In the genomic region with DNA sequence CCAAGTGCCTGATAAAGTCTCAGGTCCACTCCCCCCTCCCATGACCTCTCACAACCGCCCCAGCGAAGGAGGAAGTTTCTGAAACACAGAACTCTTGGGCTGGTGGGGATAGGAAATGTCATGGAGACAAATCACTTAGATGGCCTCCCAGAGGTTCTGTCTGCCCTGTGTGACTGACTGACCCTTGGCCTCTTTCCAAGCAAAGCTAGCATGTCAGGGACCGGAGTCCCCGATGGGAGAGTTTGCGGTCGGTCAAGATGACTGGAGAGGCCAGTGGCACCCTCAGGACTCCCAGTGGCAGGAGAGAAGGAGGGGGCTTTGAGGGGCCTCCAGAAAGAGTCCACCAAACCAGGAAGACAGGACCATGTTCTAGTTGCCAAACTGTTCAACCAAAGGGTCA, we compare ENCODE assay signal across 9 mouse cellular contexts. TPM values are rescaled to one million over a fixed set of nuclear protein-coding genes. Genes with fewer than 3 reads are reported as not detected.
DNase-seq lines count a peak whose midpoint lies in the region; ATAC-seq and TF ChIP-seq lines count a peak whose summit lies in the region.
"Had no signal": no experiment of that assay in that cellular context is flagged by ENCODE, and none has a peak within 500 bp of the region (broad histone marks: within the 10 kb centered on the region; RNA-seq: fewer than 3 reads in every experiment).

No protein-coding gene starts in this region.

- H3K4me3 ChIP-seq in lung, embryonic 15.5 days, result peak overlapping the region; percentile 63
- H3K4me3 ChIP-seq in hindbrain, embryonic 10.5 days, result peak overlapping the region; percentile 91
- H3K4me3 ChIP-seq in limb, embryonic 14.5 days (replicated peaks; ENCODE audit: low read length), result peak overlapping the region; percentile 67
- H3K4me3 ChIP-seq in stomach, embryonic 16.5 days (replicated peaks; ENCODE audit: low read length), result peak overlapping the region; percentile 58
- H3K4me3 ChIP-seq in thymus, adult 2 months (ENCODE audit: control insufficient read depth, insufficient read depth, low read length), result no peak overlapping the region

- no peak for TF ChIP-seq POLR2A in limb, embryonic 14.5 days (IDR thresholded peaks at IDR 0.05; ENCODE audit: borderline replicate concordance, extremely low read depth, insufficient read depth, insufficient read length)
- no peak for TF ChIP-seq POLR2A in thymus, adult 2 months (IDR thresholded peaks at IDR 0.05; ENCODE audit: control insufficient read depth, extremely low read depth, insufficient read depth, low read length, poor library complexity)

- no peak for TF ChIP-seq CTCF in thymus, adult 2 months (IDR thresholded peaks at IDR 0.05; ENCODE audit: borderline replicate concordance, control insufficient read depth, extremely low read depth, insufficient read depth, low read length, poor library complexity)

- H3K36me3 ChIP-seq in lung, embryonic 15.5 days, result peaks cover 19% of the 10 kb centered on the region
- peaks cover 55% of the 10 kb centered on the region for H3K36me3 ChIP-seq in hindbrain, embryonic 10.5 days
- H3K36me3 ChIP-seq in limb, embryonic 14.5 days (ENCODE audit: control insufficient read depth, insufficient read depth, low read length), result peaks cover 43% of the 10 kb centered on the region
- H3K36me3 ChIP-seq in stomach, embryonic 16.5 days (ENCODE audit: control insufficient read depth, insufficient read depth, low read length), result no peaks in the 10 kb centered on the region
- H3K36me3 ChIP-seq in thymus, adult 2 months (ENCODE audit: control insufficient read depth, insufficient read depth, low read length), result peaks cover 22% of the 10 kb centered on the region

- DNase-seq in lung, postnatal 10 days, result no peak
- DNase-seq in hindbrain, embryonic 10.5 days (ENCODE audit: low spot score), result no peak
- DNase-seq in limb, embryonic 14.5 days (ENCODE audit: low spot score), result no peak
- no peak for DNase-seq in ovary, postnatal 14 days (ENCODE audit: low spot score)
- no peak for DNase-seq in thymus, adult 2 months
- no peak for DNase-seq in thymus, postnatal 25 days
- DNase-seq: gastrocnemius, postnatal 14 days had no signal

- H3K9me3 ChIP-seq in lung, embryonic 15.5 days, result no peaks in the 10 kb centered on the region
- no peaks in the 10 kb centered on the region for H3K9me3 ChIP-seq in hindbrain, embryonic 10.5 days
- no peaks in the 10 kb centered on the region for H3K9me3 ChIP-seq in limb, embryonic 14.5 days (ENCODE audit: control insufficient read depth, low read length)
- no peaks in the 10 kb centered on the region for H3K9me3 ChIP-seq in stomach, embryonic 16.5 days (replicated peaks; ENCODE audit: control insufficient read depth, low read length)

- H3K27me3 ChIP-seq in lung, embryonic 15.5 days, result no peaks in the 10 kb centered on the region; the same call in 1 of the 2 replicates
- H3K27me3 ChIP-seq in hindbrain, embryonic 10.5 days (ENCODE audit: insufficient read depth, poor library complexity, severe bottlenecking), result peaks cover 15% of the 10 kb centered on the region
- H3K27me3 ChIP-seq in limb, embryonic 14.5 days (ENCODE audit: control insufficient read depth, insufficient read depth, low read length), result no peaks in the 10 kb centered on the region
- H3K27me3 ChIP-seq in stomach, embryonic 16.5 days (ENCODE audit: control insufficient read depth, insufficient read depth, low read length), result no peaks in the 10 kb centered on the region
- peaks cover 4% of the 10 kb centered on the region; the same call in 1 of the 2 replicates for H3K27me3 ChIP-seq in thymus, adult 2 months (ENCODE audit: control insufficient read depth, insufficient read depth, low read length)

- H3K27ac ChIP-seq in lung, embryonic 15.5 days, result no peak overlapping the region
- H3K27ac ChIP-seq in hindbrain, embryonic 10.5 days, result peak overlapping the region; percentile 98
- H3K27ac ChIP-seq in limb, embryonic 14.5 days (replicated peaks; ENCODE audit: low read depth, low read length), result no peak overlapping the region
- H3K27ac ChIP-seq in stomach, embryonic 16.5 days (ENCODE audit: low read length), result no peak overlapping the region
- no peak overlapping the region for H3K27ac ChIP-seq in thymus, adult 2 months (ENCODE audit: control insufficient read depth, insufficient read depth, low read length)

- peak overlapping the region; percentile 99 for H3K4me2 ChIP-seq in lung, embryonic 15.5 days
- peak overlapping the region; percentile 90 for H3K4me2 ChIP-seq in limb, embryonic 14.5 days (replicated peaks; ENCODE audit: low read depth, low read length, severe bottlenecking)
- H3K4me2 ChIP-seq in stomach, embryonic 16.5 days (ENCODE audit: low read depth, low read length), result peak overlapping the region; percentile 91; the same call in 1 of the 2 replicates

- 0 out of 2 replicates have a peak overlapping the region, but pooled peaks have one; percentile 8 for H3K9ac ChIP-seq in lung, embryonic 15.5 days
- H3K9ac ChIP-seq in limb, embryonic 14.5 days (ENCODE audit: low read depth, low read length, severe bottlenecking), result peak overlapping the region; percentile 76; the same call in 1 of the 2 replicates
- H3K9ac ChIP-seq in stomach, embryonic 16.5 days (ENCODE audit: low read length), result no peak overlapping the region

- 21% methylated on average over 6 of the region's 6 CpGs for WGBS in lung, embryonic 15.5 days
- 12% methylated on average over 6 of the region's 6 CpGs for WGBS in hindbrain, embryonic 10.5 days
- WGBS in limb, embryonic 14.5 days, result 29% methylated on average over 6 of the region's 6 CpGs
- 27% methylated on average over 6 of the region's 6 CpGs for WGBS in stomach, embryonic 16.5 days
- WGBS in thymus, adult 2 months, result 48% methylated on average over 6 of the region's 6 CpGs

- no peak for ATAC-seq in lung, embryonic 15.5 days (ENCODE audit: borderline replicate concordance, extremely low read depth, low FRiP score, low TSS enrichment)
- ATAC-seq in limb, embryonic 14.5 days (ENCODE audit: low FRiP score, low read depth), result no peak
- no peak for ATAC-seq in stomach, embryonic 16.5 days (ENCODE audit: insufficient read depth, low FRiP score)

- H3K4me1 ChIP-seq in lung, embryonic 15.5 days, result peaks cover 29% of the 10 kb centered on the region
- H3K4me1 ChIP-seq in hindbrain, embryonic 10.5 days (replicated peaks), result peaks cover 100% of the 10 kb centered on the region
- H3K4me1 ChIP-seq in limb, embryonic 14.5 days (ENCODE audit: control insufficient read depth, insufficient read depth, low read length), result peaks cover 42% of the 10 kb centered on the region
- peaks cover 9% of the 10 kb centered on the region for H3K4me1 ChIP-seq in stomach, embryonic 16.5 days (ENCODE audit: control insufficient read depth, insufficient read depth, low read length)
- H3K4me1 ChIP-seq in thymus, adult 2 months (replicated peaks; ENCODE audit: control insufficient read depth, insufficient read depth, low read length), result 0 out of 2 replicates have a peak, but pooled peaks cover 6% of the 10 kb centered on the region

RNA-seq across cellular contexts. Expression of a gene that starts 1.2 kb away (rescaled TPM):
- 8.5 and 8.8 TPM in 2 replicates for polyA plus RNA-seq in lung, embryonic 15.5 days (2015; fragmentation: Nextera tagmentation; extraction: Ambion mirVana)
- 61.9 and 67.2 TPM in 2 replicates for polyA plus RNA-seq in hindbrain, embryonic 10.5 days (2016; fragmentation: Nextera tagmentation; extraction: Ambion mirVana)
- 57.6 and 78.1 TPM in 2 replicates for polyA plus RNA-seq in limb, embryonic 14.5 days (2012; rRNA removed)
- polyA plus RNA-seq in limb, embryonic 14.5 days (2014; fragmentation: Nextera tagmentation; extraction: Ambion mirVana), result 12.7 and 14.6 TPM in 2 replicates
- 7.2 and 7.3 TPM in 2 replicates for polyA plus RNA-seq in stomach, embryonic 16.5 days (2015; fragmentation: Nextera tagmentation; extraction: Ambion mirVana)
- 3.7 and 8.7 TPM in 2 replicates for polyA plus RNA-seq in thymus, adult 2 months (2012; rRNA removed)

RNA-seq across cellular contexts. Expression of a gene that starts 9.8 kb away (rescaled TPM):
- 1.1 and 1.2 TPM in 2 replicates for polyA plus RNA-seq in lung, embryonic 15.5 days (2015; fragmentation: Nextera tagmentation; extraction: Ambion mirVana)
- 2.0 and 2.6 TPM in 2 replicates for polyA plus RNA-seq in hindbrain, embryonic 10.5 days (2016; fragmentation: Nextera tagmentation; extraction: Ambion mirVana)
- polyA plus RNA-seq in limb, embryonic 14.5 days (2012; rRNA removed), result 4.5 and 4.7 TPM in 2 replicates
- polyA plus RNA-seq in limb, embryonic 14.5 days (2014; fragmentation: Nextera tagmentation; extraction: Ambion mirVana), result 3.6 and 4.2 TPM in 2 replicates
- 0.54 and 0.69 TPM in 2 replicates for polyA plus RNA-seq in stomach, embryonic 16.5 days (2015; fragmentation: Nextera tagmentation; extraction: Ambion mirVana)
- polyA plus RNA-seq in thymus, adult 2 months (2012; rRNA removed), result 0.28 and 0.39 TPM in 2 replicates

RNA-seq across cellular contexts. Expression of a gene that starts 21.3 kb away (rescaled TPM):
- polyA plus RNA-seq in lung, embryonic 15.5 days (2015; fragmentation: Nextera tagmentation; extraction: Ambion mirVana), result 28.3 and 28.4 TPM in 2 replicates
- 40.6 and 41.4 TPM in 2 replicates for polyA plus RNA-seq in hindbrain, embryonic 10.5 days (2016; fragmentation: Nextera tagmentation; extraction: Ambion mirVana)
- 19.0 and 25.1 TPM in 2 replicates for polyA plus RNA-seq in limb, embryonic 14.5 days (2012; rRNA removed)
- polyA plus RNA-seq in limb, embryonic 14.5 days (2014; fragmentation: Nextera tagmentation; extraction: Ambion mirVana), result 20.6 and 20.8 TPM in 2 replicates
- 19.3 and 21.6 TPM in 2 replicates for polyA plus RNA-seq in stomach, embryonic 16.5 days (2015; fragmentation: Nextera tagmentation; extraction: Ambion mirVana)
- polyA plus RNA-seq in thymus, adult 2 months (2012; rRNA removed), result 41.2 and 48.5 TPM in 2 replicates

RNA-seq across cellular contexts. Expression of a gene that starts 21.4 kb away (rescaled TPM):
- polyA plus RNA-seq in lung, embryonic 15.5 days (2015; fragmentation: Nextera tagmentation; extraction: Ambion mirVana), result 168 and 170 TPM in 2 replicates
- 166 and 173 TPM in 2 replicates for polyA plus RNA-seq in hindbrain, embryonic 10.5 days (2016; fragmentation: Nextera tagmentation; extraction: Ambion mirVana)
- polyA plus RNA-seq in limb, embryonic 14.5 days (2012; rRNA removed), result 173 and 200 TPM in 2 replicates
- polyA plus RNA-seq in limb, embryonic 14.5 days (2014; fragmentation: Nextera tagmentation; extraction: Ambion mirVana), result 138 and 155 TPM in 2 replicates
- polyA plus RNA-seq in stomach, embryonic 16.5 days (2015; fragmentation: Nextera tagmentation; extraction: Ambion mirVana), result 118 and 120 TPM in 2 replicates
- 266 and 303 TPM in 2 replicates for polyA plus RNA-seq in thymus, adult 2 months (2012; rRNA removed)

RNA-seq across cellular contexts. Expression of a gene that starts 47.0 kb away (rescaled TPM):
- 8.4 and 10.1 TPM in 2 replicates for polyA plus RNA-seq in lung, embryonic 15.5 days (2015; fragmentation: Nextera tagmentation; extraction: Ambion mirVana)
- 7.5 and 7.8 TPM in 2 replicates for polyA plus RNA-seq in hindbrain, embryonic 10.5 days (2016; fragmentation: Nextera tagmentation; extraction: Ambion mirVana)
- 17.9 and 20.6 TPM in 2 replicates for polyA plus RNA-seq in limb, embryonic 14.5 days (2012; rRNA removed)
- 9.1 and 10.4 TPM in 2 replicates for polyA plus RNA-seq in limb, embryonic 14.5 days (2014; fragmentation: Nextera tagmentation; extraction: Ambion mirVana)
- polyA plus RNA-seq in stomach, embryonic 16.5 days (2015; fragmentation: Nextera tagmentation; extraction: Ambion mirVana), result 9.5 and 10.4 TPM in 2 replicates
- polyA plus RNA-seq in thymus, adult 2 months (2012; rRNA removed), result 3.4 and 4.2 TPM in 2 replicates
